9 mouse cellular contexts compared by ENCODE assay signal in the genomic region with DNA sequence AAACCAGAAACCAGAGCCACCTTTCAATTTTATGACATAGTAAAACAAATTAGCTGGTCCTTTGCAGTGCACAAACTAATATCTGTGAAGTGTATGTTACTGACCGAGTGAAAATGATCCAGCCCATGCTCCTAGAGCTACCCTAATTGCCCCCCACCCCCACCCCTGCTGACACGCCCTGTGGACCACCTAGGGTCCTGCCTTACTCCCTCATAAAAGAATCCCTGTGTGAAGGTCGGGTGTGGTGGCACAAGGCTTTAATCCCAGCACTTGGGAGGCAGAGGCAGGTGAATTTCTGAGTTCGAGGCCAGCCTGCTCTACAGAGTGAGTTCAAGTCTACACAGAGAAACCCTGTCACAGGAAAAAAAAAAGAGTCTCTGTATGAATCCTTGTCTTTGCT. TPM values are rescaled to one million over a fixed set of nuclear protein-coding genes. Genes with fewer than 3 reads are reported as not detected.
A peak's percentile ranks its signal among the peaks of the same experiment; 100 is the strongest.
DNase-seq lines count a peak whose midpoint lies in the region; ATAC-seq and TF ChIP-seq lines count a peak whose summit lies in the region.
"Had no signal": no experiment of that assay in that cellular context is flagged by ENCODE, and none has a peak within 500 bp of the region (broad histone marks: within the 10 kb centered on the region; RNA-seq: fewer than 3 reads in every experiment).

No protein-coding gene starts in this region.

- H3K4me2 ChIP-seq in kidney, postnatal 0 days (ENCODE audit: low read length): peak overlapping the region; percentile 70
- H3K4me2 ChIP-seq in hindbrain, embryonic 16.5 days (ENCODE audit: low read length): peak overlapping the region; percentile 89
- peak overlapping the region; percentile 79 for H3K4me2 ChIP-seq in midbrain, embryonic 16.5 days (ENCODE audit: low read length)

- H3K36me3 ChIP-seq in kidney, postnatal 0 days (ENCODE audit: insufficient read depth, low read length): peaks cover 12% of the 10 kb centered on the region; the same call in 1 of the 2 replicates
- peaks cover 13% of the 10 kb centered on the region for H3K36me3 ChIP-seq in hindbrain, embryonic 16.5 days (ENCODE audit: control insufficient read depth, insufficient read depth, low read length)
- peaks cover 12% of the 10 kb centered on the region; the same call in 1 of the 2 replicates for H3K36me3 ChIP-seq in midbrain, embryonic 16.5 days (ENCODE audit: control insufficient read depth, insufficient read depth, low read length)

- no peak for DNase-seq in kidney, postnatal 0 days (ENCODE audit: low spot score)
- DNase-seq in kidney, postnatal 25 days: no peak
- no peak for DNase-seq in layer of hippocampus, postnatal 14 days (ENCODE audit: low spot score in 2 of 2)
- no peak for DNase-seq in thymus, postnatal 14 days
- DNase-seq: lung, postnatal 14 days had no signal

- 0 out of 2 replicates have a peak, but pooled peaks cover 8% of the 10 kb centered on the region for H3K4me1 ChIP-seq in kidney, postnatal 0 days (replicated peaks; ENCODE audit: insufficient read depth, low read length)
- peaks cover 6% of the 10 kb centered on the region for H3K4me1 ChIP-seq in brown adipose tissue, adult 24 weeks (ENCODE audit: control insufficient read depth, insufficient read depth, insufficient read length, low read length)
- H3K4me1 ChIP-seq in hindbrain, embryonic 16.5 days (ENCODE audit: control insufficient read depth, insufficient read depth, low read depth, low read length): peaks cover 18% of the 10 kb centered on the region
- H3K4me1 ChIP-seq in midbrain, embryonic 16.5 days (ENCODE audit: control insufficient read depth, insufficient read depth, low read length): peaks cover 23% of the 10 kb centered on the region

- no peaks in the 10 kb centered on the region for H3K27me3 ChIP-seq in kidney, postnatal 0 days (ENCODE audit: insufficient read depth, low read length)
- no peaks in the 10 kb centered on the region for H3K27me3 ChIP-seq in hindbrain, embryonic 16.5 days (replicated peaks; ENCODE audit: control insufficient read depth, insufficient read depth, low read length)
- H3K27me3 ChIP-seq in midbrain, embryonic 16.5 days (ENCODE audit: control insufficient read depth, insufficient read depth, low read depth, low read length): no peaks in the 10 kb centered on the region

- TF ChIP-seq CTCF in kidney, postnatal 0 days (IDR thresholded peaks at IDR 0.05; ENCODE audit: low read depth): no peak

- H3K9me3 ChIP-seq in kidney, postnatal 0 days (replicated peaks; ENCODE audit: low read length): no peaks in the 10 kb centered on the region
- no peaks in the 10 kb centered on the region for H3K9me3 ChIP-seq in hindbrain, embryonic 16.5 days (ENCODE audit: control insufficient read depth, low read length)
- H3K9me3 ChIP-seq in midbrain, embryonic 16.5 days (replicated peaks; ENCODE audit: control insufficient read depth, low read length, poor library complexity, severe bottlenecking): no peaks in the 10 kb centered on the region

- H3K27ac ChIP-seq in kidney, postnatal 0 days: no peak overlapping the region
- H3K27ac ChIP-seq in brown adipose tissue, adult 24 weeks (replicated peaks; ENCODE audit: low read depth, low read length): no peak overlapping the region
- H3K27ac ChIP-seq in hindbrain, embryonic 16.5 days (ENCODE audit: low read depth, low read length): no peak overlapping the region
- no peak overlapping the region for H3K27ac ChIP-seq in midbrain, embryonic 16.5 days (ENCODE audit: low read length)

- no peak overlapping the region for H3K4me3 ChIP-seq in kidney, postnatal 0 days (replicated peaks; ENCODE audit: low read depth, low read length)
- peak overlapping the region; percentile 98; the same call in 1 of the 2 replicates for H3K4me3 ChIP-seq in brown adipose tissue, adult 24 weeks (ENCODE audit: insufficient read depth, low read depth, low read length)
- peak overlapping the region; percentile 100 for H3K4me3 ChIP-seq in hindbrain, embryonic 16.5 days (ENCODE audit: low read length)
- peak overlapping the region; percentile 93; the same call in 1 of the 2 replicates for H3K4me3 ChIP-seq in midbrain, embryonic 16.5 days (ENCODE audit: low read depth, low read length)

- no peak for ATAC-seq in kidney, postnatal 0 days (replicated peaks; ENCODE audit: low FRiP score, low read depth)
- no peak for ATAC-seq in hindbrain, embryonic 16.5 days
- no peak for ATAC-seq in midbrain, embryonic 16.5 days
- ATAC-seq in frontal cortex, adult (ENCODE audit: low TSS enrichment): no peak

- H3K9ac ChIP-seq in kidney, postnatal 0 days (ENCODE audit: low read depth, low read length): no peak overlapping the region
- no peak overlapping the region for H3K9ac ChIP-seq in hindbrain, embryonic 16.5 days (ENCODE audit: low read depth, low read length)
- H3K9ac ChIP-seq in midbrain, embryonic 16.5 days (ENCODE audit: low read depth, low read length): no peak overlapping the region

- 52% methylated on average over 4 of the region's 4 CpGs for WGBS in kidney, postnatal 0 days
- WGBS in hindbrain, embryonic 16.5 days: 70% methylated on average over 4 of the region's 4 CpGs
- WGBS in midbrain, embryonic 16.5 days: 66% methylated on average over 4 of the region's 4 CpGs

RNA-seq across cellular contexts. Expression of a gene that starts 1.6 kb away (rescaled TPM):
- polyA plus RNA-seq in kidney, postnatal 0 days (2015; fragmentation: Nextera tagmentation; extraction: Ambion mirVana): 48.1 and 51.0 TPM in 2 replicates
- 40.1 and 72.7 TPM in 2 replicates for polyA plus RNA-seq in brown adipose tissue, adult 24 weeks (2012; ENCODE audit: insufficient read depth, insufficient read length, missing spikeins)
- 52.8 and 58.9 TPM in 2 replicates for polyA plus RNA-seq in hindbrain, embryonic 16.5 days (2015; fragmentation: Nextera tagmentation; extraction: Ambion mirVana)
- polyA plus RNA-seq in midbrain, embryonic 16.5 days (2015; fragmentation: Nextera tagmentation; extraction: Ambion mirVana): 55.1 and 57.1 TPM in 2 replicates
- 10 to 100 TPM; 60.5 to 62.0 TPM for total RNA-seq in layer of hippocampus, postnatal 14 days (2021)

RNA-seq across cellular contexts. Expression of a gene that starts 1.7 kb away (rescaled TPM):
- 17.7 and 18.0 TPM in 2 replicates for polyA plus RNA-seq in kidney, postnatal 0 days (2015; fragmentation: Nextera tagmentation; extraction: Ambion mirVana)
- polyA plus RNA-seq in brown adipose tissue, adult 24 weeks (2012; ENCODE audit: insufficient read depth, insufficient read length, missing spikeins): 13.6 and 15.3 TPM in 2 replicates
- 20.7 and 21.7 TPM in 2 replicates for polyA plus RNA-seq in hindbrain, embryonic 16.5 days (2015; fragmentation: Nextera tagmentation; extraction: Ambion mirVana)
- 23.9 and 26.8 TPM in 2 replicates for polyA plus RNA-seq in midbrain, embryonic 16.5 days (2015; fragmentation: Nextera tagmentation; extraction: Ambion mirVana)
- 10 to 100 TPM; 54.2 to 56.9 TPM for total RNA-seq in layer of hippocampus, postnatal 14 days (2021)

RNA-seq across cellular contexts. Expression of a gene that starts 13.5 kb away (rescaled TPM):
- 0.55 and 0.61 TPM in 2 replicates for polyA plus RNA-seq in kidney, postnatal 0 days (2015; fragmentation: Nextera tagmentation; extraction: Ambion mirVana)
- polyA plus RNA-seq in brown adipose tissue, adult 24 weeks (2012; ENCODE audit: insufficient read depth, insufficient read length, missing spikeins): not detected in 2 replicates
- polyA plus RNA-seq in hindbrain, embryonic 16.5 days (2015; fragmentation: Nextera tagmentation; extraction: Ambion mirVana): 0.19 and 0.42 TPM in 2 replicates
- polyA plus RNA-seq in midbrain, embryonic 16.5 days (2015; fragmentation: Nextera tagmentation; extraction: Ambion mirVana): 0.11 and 0.24 TPM in 2 replicates
- total RNA-seq in layer of hippocampus, postnatal 14 days (2021): under 1 TPM; 0.28 to 0.67 TPM
